Mouse (Mus musculus) embryonic fibroblast, embryonic 13.5 days (primary cell): ENCODE measurements around the gene Rad52.

Experiments used
- CTCF ChIP-seq: IDR thresholded peaks from 2 replicates; pipeline ENCODE4 v1.5.1; 2011; ENCODE audit warnings: mild to moderate bottlenecking, control low read depth, low read length, moderate library complexity, borderline replicate concordance; ENCODE audit not compliant: insufficient read depth
- POLR2A ChIP-seq: IDR thresholded peaks from 2 replicates; pipeline ENCODE4 v1.6.1; 2011; ENCODE audit warnings: low read depth, mild to moderate bottlenecking, control low read depth, low read length, moderate library complexity

GRCm38 (mm10) chr6:119855471-119855870 lies 47.0 kb upstream of the Rad52 start:
- TF ChIP-seq POLR2A: no peak
- TF ChIP-seq CTCF: no peak
